Mouse (Mus musculus) heart, embryonic 14.5 days (tissue): Measurements from ENCODE around the gene Qtrt2. TPM values are rescaled to one million over a fixed set of nuclear protein-coding genes. Genes with fewer than 3 reads are reported as not detected.

Experiments
- ATAC-seq: fragments of 200-750 bp; cut with Nextera tagmentation; 2 replicates; pipeline ENCODE4 v1.8.0; 2017; ENCODE audit warnings: low read depth, moderate TSS enrichment; ENCODE audit not compliant: insufficient number of reproducible peaks, insufficient read depth, low FRiP score
- H3K27ac ChIP-seq, 2 experiments: fragments of 200-500 bp in 1 of 2; fragments of 300-500 bp in 1 of 2; sonication (generic) in 1 of 2; replicated peaks in 1 of 2; 2 replicates each; pipeline ENCODE4 v1.5.1; 2012 to 2014; ENCODE audit warnings: low read depth in 2 of 2, low read length in 2 of 2, control low read depth in 1 of 2, mild to moderate bottlenecking in 1 of 2, mixed read lengths in 1 of 2; ENCODE audit not compliant: control insufficient read depth in 1 of 2, insufficient read depth in 1 of 2
- H3K27me3 ChIP-seq: fragments of 300-500 bp; sonication (generic); 2 replicates; pipeline ENCODE4 v1.6.1; 2014; ENCODE audit warnings: mild to moderate bottlenecking, low read length, control low read depth; ENCODE audit not compliant: control insufficient read depth, insufficient read depth
- H3K36me3 ChIP-seq: fragments of 300-500 bp; sonication (generic); 2 replicates; pipeline ENCODE4 v1.6.1; 2014; ENCODE audit warnings: mild to moderate bottlenecking, control low read depth, low read length, mixed read lengths; ENCODE audit not compliant: control insufficient read depth, insufficient read depth
- H3K4me1 ChIP-seq, 2 experiments: fragments of 200-500 bp in 1 of 2; fragments of 300-500 bp in 1 of 2; sonication (generic) in 1 of 2; 2 replicates each; pipeline ENCODE4 v1.6.1; 2012 to 2014; ENCODE audit warnings: low read length in 2 of 2, control low read depth in 1 of 2, mixed read lengths in 1 of 2; ENCODE audit not compliant: control insufficient read depth in 2 of 2, insufficient read depth in 2 of 2
- H3K4me2 ChIP-seq: fragments of 300-500 bp; sonication (generic); 2 replicates; pipeline ENCODE4 v1.6.1; 2014; ENCODE audit warnings: mild to moderate bottlenecking, low read length
- H3K4me3 ChIP-seq, 2 experiments: fragments of 200-500 bp in 1 of 2; fragments of 300-500 bp in 1 of 2; sonication (generic) in 1 of 2; 2 replicates each; pipeline ENCODE4 v1.5.1; 2012 to 2014; ENCODE audit warnings: low read length in 2 of 2, mild to moderate bottlenecking in 2 of 2, control low read depth in 1 of 2, low read depth in 1 of 2, moderate library complexity in 1 of 2; ENCODE audit not compliant: control insufficient read depth in 1 of 2, insufficient read depth in 1 of 2
- H3K9ac ChIP-seq: fragments of 300-500 bp; sonication (generic); 2 replicates; pipeline ENCODE4 v1.6.1; 2014; ENCODE audit warnings: mild to moderate bottlenecking, low read length
- H3K9me3 ChIP-seq: fragments of 300-500 bp; sonication (generic); 2 replicates; pipeline ENCODE4 v1.6.1; 2016; ENCODE audit warnings: low read length, control low read depth; ENCODE audit not compliant: control insufficient read depth
- whole genome bisulfite sequencing: fragments of 180-500 bp; shearing (Covaris S2); extraction: QIAGEN DNeasy Blood & Tissue Kit; methylation state at CpG from one replicate; pipeline ENCODE4 v1.1.7; 2014; 5-methylcytosine and 5-hydroxymethylcytosine counted together
- polyA plus RNA-seq: library from polyadenylated mRNA; unstranded; fragments of >200 nt; fragmentation: Nextera tagmentation; extraction: Ambion mirVana; gene quantifications from 2 replicates; pipeline ENCODE4 v1.2.1, GENCODE M21; 2014

Gene Qtrt2
- polyA plus RNA-seq, 1 experiment from 2014 or later, result 19.0 TPM

- no peaks in the 10 kb centered on the region for H3K27me3 ChIP-seq
- no peaks in the 10 kb centered on the region for H3K9me3 ChIP-seq
- no peak overlapping the region for H3K27ac ChIP-seq
- peaks cover 7% of the 10 kb centered on the region; the same call in 1 of the 2 replicates for H3K36me3 ChIP-seq
- no peak overlapping the region for H3K4me3 ChIP-seq
- WGBS, result 85% methylated on average over 13 of the region's 13 CpGs
- ATAC-seq, result no peak
- no peak overlapping the region for H3K9ac ChIP-seq
- no peaks in the 10 kb centered on the region for H3K4me1 ChIP-seq
- H3K4me2 ChIP-seq, result no peak overlapping the region
Observed at GRCm38 (mm10) chr16:43965781-43966389, 39.3 kb upstream of the Qtrt2 start.

- Histone ChIP-seq H3K4me3 (no peak overlapping the region), H3K36me3 (peaks cover 11% of the 10 kb centered on the region; the same call in 1 of the 2 replicates), H3K9ac (no peak overlapping the region), H3K27ac (no peak overlapping the region), H3K9me3 (no peaks in the 10 kb centered on the region), H3K4me2 (no peak overlapping the region), H3K27me3 (no peaks in the 10 kb centered on the region), H3K4me1 (no peaks in the 10 kb centered on the region)
- no peak for ATAC-seq
- WGBS, result 80% methylated on average over 3 of the region's 3 CpGs
Observed at GRCm38 (mm10) chr16:43963780-43964179, 37.2 kb upstream of the Qtrt2 start.

- 87% methylated on average over 9 of the region's 9 CpGs for WGBS
- H3K4me2 ChIP-seq, result no peak overlapping the region
- peaks cover 6% of the 10 kb centered on the region; the same call in 1 of the 2 replicates for H3K36me3 ChIP-seq
- no peak overlapping the region for H3K9ac ChIP-seq
- H3K4me1 ChIP-seq, result no peaks in the 10 kb centered on the region
- no peaks in the 10 kb centered on the region for H3K9me3 ChIP-seq
- no peak overlapping the region for H3K27ac ChIP-seq
- H3K27me3 ChIP-seq, result no peaks in the 10 kb centered on the region
- no peak for ATAC-seq
- H3K4me3 ChIP-seq, result no peak overlapping the region
Observed at GRCm38 (mm10) chr16:43963291-43963690, 36.7 kb upstream of the Qtrt2 start.

- WGBS, result 87% methylated on average over 4 of the region's 4 CpGs
- peaks cover 13% of the 10 kb centered on the region; the same call in 1 of the 2 replicates for H3K36me3 ChIP-seq
- H3K4me2 ChIP-seq, result no peak overlapping the region
- H3K27me3 ChIP-seq, result no peaks in the 10 kb centered on the region
- H3K9me3 ChIP-seq, result no peaks in the 10 kb centered on the region
- no peak for ATAC-seq
- H3K27ac ChIP-seq, result no peak overlapping the region
- H3K4me3 ChIP-seq, result no peak overlapping the region
- H3K9ac ChIP-seq, result no peak overlapping the region
- no peaks in the 10 kb centered on the region for H3K4me1 ChIP-seq
Observed at GRCm38 (mm10) chr16:43958038-43958437, 31.4 kb upstream of the Qtrt2 start.

GRCm38 (mm10) chr16:43954913-43955312 lies 28.3 kb upstream of the Qtrt2 start:
- no peak overlapping the region for H3K27ac ChIP-seq
- H3K27me3 ChIP-seq, result no peaks in the 10 kb centered on the region
- no peaks in the 10 kb centered on the region for H3K9me3 ChIP-seq
- ATAC-seq, result no peak
- 64% methylated on average over 6 of the region's 6 CpGs for WGBS
- H3K4me3 ChIP-seq, result no peak overlapping the region
- no peaks in the 10 kb centered on the region for H3K4me1 ChIP-seq
- H3K36me3 ChIP-seq, result peaks cover 12% of the 10 kb centered on the region; the same call in 1 of the 2 replicates
- H3K4me2 ChIP-seq, result no peak overlapping the region
- no peak overlapping the region for H3K9ac ChIP-seq

- H3K27ac ChIP-seq, result no peak overlapping the region
- no peak overlapping the region for H3K4me2 ChIP-seq
- no peaks in the 10 kb centered on the region for H3K36me3 ChIP-seq
- no peak overlapping the region for H3K4me3 ChIP-seq
- 60% methylated on average over 4 of the region's 4 CpGs for WGBS
- H3K9ac ChIP-seq, result no peak overlapping the region
- ATAC-seq, result no peak
- H3K9me3 ChIP-seq, result no peaks in the 10 kb centered on the region
- H3K4me1 ChIP-seq, result no peaks in the 10 kb centered on the region
- H3K27me3 ChIP-seq, result no peaks in the 10 kb centered on the region
Observed at GRCm38 (mm10) chr16:43951591-43951990, 25.0 kb upstream of the Qtrt2 start.

- WGBS, result 64% methylated on average over 3 of the region's 3 CpGs
- no peak overlapping the region for H3K4me2 ChIP-seq
- no peak for ATAC-seq
Observed at GRCm38 (mm10) chr16:43945869-43946268, 19.3 kb upstream of the Qtrt2 start.

GRCm38 (mm10) chr16:43945351-43945750 lies 18.7 kb upstream of the Qtrt2 start:
- Histone ChIP-seq H3K36me3 (no peaks in the 10 kb centered on the region), H3K9ac (no peak overlapping the region), H3K27me3 (no peaks in the 10 kb centered on the region), H3K27ac (no peak overlapping the region), H3K4me1 (no peaks in the 10 kb centered on the region), H3K4me3 (no peak overlapping the region), H3K9me3 (no peaks in the 10 kb centered on the region), H3K4me2 (no peak overlapping the region)
- 84% methylated on average over 3 of the region's 3 CpGs for WGBS
- no peak for ATAC-seq

More at GRCm38 (mm10) chr16:43945869-43946268, 19.3 kb upstream of the Qtrt2 start:
- no peaks in the 10 kb centered on the region for H3K9me3 ChIP-seq
- no peaks in the 10 kb centered on the region for H3K27me3 ChIP-seq
- H3K9ac ChIP-seq, result no peak overlapping the region
- H3K4me3 ChIP-seq, result no peak overlapping the region
- H3K4me1 ChIP-seq, result no peaks in the 10 kb centered on the region
- H3K27ac ChIP-seq, result no peak overlapping the region
- no peaks in the 10 kb centered on the region for H3K36me3 ChIP-seq
